Mouse (Mus musculus) liver, embryonic 12.5 days (tissue): ENCODE data around the gene Mrc1. TPM values are rescaled to one million over a fixed set of nuclear protein-coding genes. Genes with fewer than 3 reads are reported as not detected.

Experiments used
- ATAC-seq: fragments of 200-750 bp; cut with Nextera tagmentation; 2 replicates; pipeline ENCODE4 v1.8.0; 2017; ENCODE audit warnings: moderate number of reproducible peaks, mild to moderate bottlenecking, moderate library complexity
- H3K27ac ChIP-seq: fragments of 300-500 bp; sonication (generic); 2 replicates; pipeline ENCODE4 v1.5.1; 2016; ENCODE audit warnings: mild to moderate bottlenecking
- H3K27me3 ChIP-seq: fragments of 300-500 bp; sonication (generic); replicated peaks from 2 replicates; pipeline ENCODE4 v1.6.1; 2016; ENCODE audit warnings: mild to moderate bottlenecking, moderate library complexity
- H3K36me3 ChIP-seq: fragments of 300-500 bp; sonication (generic); 2 replicates; pipeline ENCODE4 v1.6.1; 2016; ENCODE audit warnings: mild to moderate bottlenecking, moderate library complexity
- H3K4me1 ChIP-seq: fragments of 300-500 bp; sonication (generic); 2 replicates; pipeline ENCODE4 v1.6.1; 2016
- H3K4me2 ChIP-seq: fragments of 300-500 bp; sonication (generic); 2 replicates; pipeline ENCODE4 v1.6.1; 2016; ENCODE audit warnings: mild to moderate bottlenecking, moderate library complexity
- H3K4me3 ChIP-seq: fragments of 300-500 bp; sonication (generic); 2 replicates; pipeline ENCODE4 v1.5.1; 2016; ENCODE audit warnings: mild to moderate bottlenecking, moderate library complexity
- H3K9ac ChIP-seq: fragments of 300-500 bp; sonication (generic); 2 replicates; pipeline ENCODE4 v1.6.1; 2016; ENCODE audit warnings: mild to moderate bottlenecking, moderate library complexity
- H3K9me3 ChIP-seq: fragments of 300-500 bp; sonication (generic); replicated peaks from 2 replicates; pipeline ENCODE4 v1.6.1; 2016; ENCODE audit warnings: mild to moderate bottlenecking, moderate library complexity
- WGBS: fragments of 180-500 bp; shearing (Covaris S2); methylation state at CpG from one replicate; pipeline ENCODE4 v1.1.7; 2016; ENCODE audit not compliant: insufficient replicate concordance; 5-methylcytosine and 5-hydroxymethylcytosine counted together
- polyA plus RNA-seq: library from polyadenylated mRNA; unstranded; fragments of >200 nt; fragmentation: Nextera tagmentation; extraction: Ambion mirVana; gene quantifications from 2 replicates; pipeline ENCODE4 v1.2.1, GENCODE M21; 2016

The Mrc1 gene
- polyA plus RNA-seq, 1 experiment from 2014 or later: 7.5 TPM

DNA sequence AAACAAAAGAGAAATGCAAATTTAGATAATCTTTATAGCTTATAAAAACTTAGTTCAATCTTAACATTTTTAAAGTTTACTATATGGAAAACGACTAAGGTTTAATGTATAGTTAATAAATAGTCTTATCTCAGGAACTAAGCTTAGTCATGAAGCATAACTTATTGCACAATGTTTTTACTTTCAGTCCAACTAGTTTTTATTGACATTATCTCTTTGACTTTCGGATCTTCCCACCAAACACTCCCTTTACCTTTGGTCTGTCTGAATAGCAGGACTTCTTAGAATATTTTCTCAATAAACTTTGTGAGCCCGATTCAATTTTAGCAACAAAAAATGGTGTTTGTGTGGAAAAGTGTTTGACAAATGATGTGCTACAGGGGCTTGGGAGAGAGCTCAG lies 12.5 kb upstream of the Mrc1 start:
- no peaks in the 10 kb centered on the region for H3K36me3 ChIP-seq
- H3K27ac ChIP-seq: no peak overlapping the region
- ATAC-seq: no peak
- H3K4me3 ChIP-seq: no peak overlapping the region
- H3K4me1 ChIP-seq: no peaks in the 10 kb centered on the region
- H3K27me3 ChIP-seq: no peaks in the 10 kb centered on the region
- no peaks in the 10 kb centered on the region for H3K9me3 ChIP-seq
- 54% methylated on average over 3 of the region's 3 CpGs for WGBS
- H3K4me2 ChIP-seq: no peak overlapping the region
- H3K9ac ChIP-seq: no peak overlapping the region

DNA sequence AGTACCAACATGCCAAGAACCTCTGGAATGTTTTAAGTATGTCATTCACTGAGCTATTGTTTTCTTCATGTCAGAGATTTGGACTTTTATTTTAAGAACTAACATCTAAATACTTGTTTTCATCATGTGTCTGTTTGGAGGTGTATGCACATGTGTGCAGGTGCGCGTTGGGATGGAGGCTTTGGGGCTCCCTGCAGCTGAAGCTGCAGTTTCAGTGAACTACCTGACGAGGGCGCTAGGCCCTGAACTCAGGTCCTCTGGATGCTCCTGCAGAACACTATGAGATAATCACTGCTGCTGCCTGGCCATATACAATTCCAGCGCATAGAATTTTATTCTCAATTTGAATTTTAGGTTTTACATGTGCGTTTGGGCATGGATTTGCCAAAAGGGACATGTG lies 11.1 kb upstream of the Mrc1 start:
- H3K9ac ChIP-seq: no peak overlapping the region
- H3K27ac ChIP-seq: no peak overlapping the region
- H3K4me2 ChIP-seq: no peak overlapping the region
- no peaks in the 10 kb centered on the region for H3K27me3 ChIP-seq
- H3K9me3 ChIP-seq: no peaks in the 10 kb centered on the region
- H3K4me1 ChIP-seq: no peaks in the 10 kb centered on the region
- 63% methylated on average over 6 of the region's 6 CpGs for WGBS
- no peak for ATAC-seq
- no peaks in the 10 kb centered on the region for H3K36me3 ChIP-seq
- no peak overlapping the region for H3K4me3 ChIP-seq

DNA sequence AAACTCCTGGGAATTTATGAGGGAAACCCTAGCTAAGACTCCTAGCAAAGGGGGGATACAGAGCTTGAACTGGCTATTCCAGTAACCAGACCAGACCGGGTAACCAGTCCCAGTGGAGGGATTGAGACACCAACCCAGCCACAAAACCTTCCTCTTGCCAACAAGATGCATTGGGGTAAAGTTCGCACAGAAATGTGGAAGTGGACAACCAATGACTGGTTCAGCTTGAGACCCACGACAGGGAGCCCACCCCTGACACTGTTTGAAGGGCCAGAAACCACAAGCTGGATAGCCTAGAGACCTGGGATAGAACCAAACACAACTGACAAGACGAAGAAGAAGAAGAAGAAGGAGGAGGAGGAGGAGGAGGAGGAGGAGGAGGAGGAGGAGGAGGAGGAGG lies 4.8 kb upstream of the Mrc1 start:
- Histone ChIP-seq H3K4me2 (no peak overlapping the region), H3K9ac (no peak overlapping the region), H3K27me3 (no peaks in the 10 kb centered on the region), H3K9me3 (no peaks in the 10 kb centered on the region), H3K4me1 (no peaks in the 10 kb centered on the region), H3K27ac (no peak overlapping the region), H3K36me3 (no peaks in the 10 kb centered on the region), H3K4me3 (no peak overlapping the region)
- ATAC-seq: no peak
- WGBS: 27% methylated on average over 4 of the region's 4 CpGs

DNA sequence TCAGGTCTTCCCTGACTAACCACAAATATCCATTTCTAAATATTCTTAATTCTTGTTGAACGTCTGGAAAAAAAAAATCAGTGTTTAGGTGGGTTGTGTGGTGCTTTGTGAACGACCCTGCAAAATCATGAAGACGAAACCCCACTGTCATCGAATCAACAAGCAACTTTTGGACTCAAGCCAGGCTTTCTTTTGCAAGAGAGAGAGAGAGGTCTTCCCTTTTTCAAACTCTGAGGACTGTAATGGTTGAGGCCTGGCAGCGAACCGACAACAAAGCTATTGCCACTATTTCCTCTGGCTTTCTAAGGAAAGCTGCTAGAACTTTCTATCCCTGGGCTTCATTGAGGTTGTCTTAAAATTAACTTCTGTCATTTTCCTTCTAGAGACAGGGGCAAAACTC lies 697 bp upstream of the Mrc1 start:
- Histone ChIP-seq H3K4me1 (no peaks in the 10 kb centered on the region), H3K4me3 (no peak overlapping the region), H3K4me2 (no peak overlapping the region), H3K27me3 (no peaks in the 10 kb centered on the region), H3K36me3 (no peaks in the 10 kb centered on the region), H3K9ac (no peak overlapping the region), H3K27ac (no peak overlapping the region), H3K9me3 (no peaks in the 10 kb centered on the region)
- 57% methylated on average over 6 of the region's 6 CpGs for WGBS
- ATAC-seq: no peak

DNA sequence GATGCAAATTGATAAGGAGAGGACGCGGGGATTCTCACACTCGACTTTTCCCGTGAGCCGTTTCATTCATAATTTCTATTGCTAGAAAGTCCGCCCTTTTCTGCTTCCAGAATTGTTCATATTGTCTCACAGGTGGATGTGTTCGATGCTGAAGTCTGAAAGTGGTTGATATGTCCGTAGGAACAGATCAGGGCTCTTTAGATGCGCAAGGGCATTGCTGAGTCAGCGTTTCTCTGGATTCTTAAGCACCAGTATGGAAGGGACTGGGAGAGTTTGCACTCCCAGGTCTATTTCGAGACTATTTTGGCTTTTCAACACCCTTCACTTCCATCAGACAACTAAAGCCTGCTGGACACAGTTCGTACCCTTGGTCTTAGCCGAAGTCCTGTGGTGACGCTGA lies 787 bp downstream of the Mrc1 start:
- Histone ChIP-seq H3K27me3 (no peaks in the 10 kb centered on the region), H3K27ac (no peak overlapping the region), H3K4me3 (peak overlapping the region; percentile 20; the same call in 1 of the 2 replicates), H3K9me3 (no peaks in the 10 kb centered on the region), H3K4me1 (no peaks in the 10 kb centered on the region), H3K36me3 (no peaks in the 10 kb centered on the region), H3K9ac (no peak overlapping the region), H3K4me2 (no peak overlapping the region)
- 63% methylated on average over 14 of the region's 14 CpGs for WGBS
- no peak for ATAC-seq

DNA sequence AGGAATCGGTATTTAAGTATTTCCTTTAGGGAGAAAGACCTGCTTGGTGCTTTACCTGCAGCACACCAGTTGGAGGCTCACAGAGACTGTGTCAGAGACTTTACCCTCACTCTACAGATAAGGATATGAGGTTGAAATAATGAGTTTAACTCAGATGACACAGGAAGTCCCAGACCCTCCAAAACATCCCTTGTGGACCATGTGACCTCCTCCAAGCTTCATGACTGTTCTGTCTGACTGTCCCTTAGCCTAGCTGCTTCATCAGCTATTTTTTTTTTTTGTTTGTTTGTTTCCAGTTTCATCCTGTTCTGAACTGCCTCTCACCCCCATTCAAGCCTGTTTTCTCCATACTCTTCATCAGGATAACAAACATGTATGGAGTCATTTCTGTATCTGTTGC lies 3.7 kb downstream of the Mrc1 start:
- Histone ChIP-seq H3K36me3 (no peaks in the 10 kb centered on the region), H3K9me3 (no peaks in the 10 kb centered on the region), H3K4me1 (no peaks in the 10 kb centered on the region), H3K4me3 (no peak overlapping the region), H3K27me3 (no peaks in the 10 kb centered on the region), H3K9ac (no peak overlapping the region), H3K27ac (no peak overlapping the region), H3K4me2 (no peak overlapping the region)
- 48% methylated on average over 1 of the region's 1 CpGs for WGBS
- ATAC-seq: no peak

DNA sequence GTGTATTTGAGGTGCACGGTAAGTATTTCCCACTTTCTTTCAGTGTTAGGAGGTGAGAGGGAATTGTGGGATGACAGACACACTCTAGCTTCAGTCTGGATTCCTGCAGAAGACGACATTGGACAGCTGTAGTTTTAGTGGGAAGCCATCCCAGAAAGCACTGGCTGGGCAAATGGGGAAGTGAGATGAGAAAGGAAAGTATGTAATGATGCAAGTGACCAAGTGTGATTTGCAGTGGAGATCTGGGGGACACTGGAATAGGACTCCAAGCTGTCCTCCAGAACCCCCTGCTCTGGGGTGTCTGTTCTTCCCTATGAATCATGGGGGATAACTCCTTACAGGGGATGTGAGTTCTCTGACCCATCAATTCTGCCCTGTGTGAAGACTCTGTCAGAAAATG lies 4.8 kb downstream of the Mrc1 start:
- Histone ChIP-seq H3K27me3 (no peaks in the 10 kb centered on the region), H3K4me1 (no peaks in the 10 kb centered on the region), H3K9me3 (no peaks in the 10 kb centered on the region), H3K9ac (no peak overlapping the region), H3K36me3 (no peaks in the 10 kb centered on the region), H3K4me3 (no peak overlapping the region), H3K27ac (no peak overlapping the region), H3K4me2 (no peak overlapping the region)
- ATAC-seq: no peak
- WGBS: 50% methylated on average over 2 of the region's 2 CpGs

DNA sequence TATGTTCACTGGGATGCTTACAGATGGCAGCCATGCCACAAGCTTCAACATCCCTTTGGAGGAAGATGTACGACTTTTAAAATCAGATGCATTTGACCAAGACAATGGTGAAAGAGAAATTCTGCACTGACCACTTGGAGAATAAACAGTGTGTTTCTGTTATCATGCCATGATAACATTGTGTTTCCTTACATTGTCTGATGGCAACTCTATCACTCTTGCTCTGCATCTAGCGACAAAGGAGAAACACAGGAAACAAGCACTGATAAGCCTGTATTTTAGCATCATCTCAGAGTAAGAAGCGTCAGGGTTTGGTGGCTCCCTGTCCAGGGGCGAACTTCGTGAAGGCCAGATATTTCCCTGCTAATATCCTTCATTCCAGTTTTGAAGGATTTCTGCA lies 6.1 kb downstream of the Mrc1 start:
- no peak overlapping the region for H3K9ac ChIP-seq
- no peak overlapping the region for H3K27ac ChIP-seq
- WGBS: 41% methylated on average over 5 of the region's 5 CpGs

DNA sequence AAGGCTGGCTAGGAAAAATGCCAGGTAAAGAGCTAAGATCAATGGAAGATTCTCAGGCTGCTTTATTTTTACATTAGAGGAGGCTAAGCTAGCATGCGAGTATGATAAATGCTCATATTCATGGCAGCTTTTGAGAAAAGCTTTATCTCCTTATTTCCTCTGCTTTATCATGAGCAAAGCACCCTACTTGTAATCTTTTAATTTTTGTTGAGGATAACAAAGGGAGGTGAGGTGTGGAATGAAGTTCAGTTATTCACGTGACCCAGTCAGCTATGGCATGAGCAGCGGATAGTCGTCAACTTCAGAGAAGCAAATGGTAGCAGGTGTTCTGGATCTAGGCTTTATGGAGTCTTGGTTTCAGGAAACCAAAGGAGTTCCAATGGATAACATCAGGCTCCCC lies 7.7 kb downstream of the Mrc1 start:
- no peak overlapping the region for H3K4me2 ChIP-seq
- no peaks in the 10 kb centered on the region for H3K27me3 ChIP-seq
- no peaks in the 10 kb centered on the region for H3K9me3 ChIP-seq
- no peak overlapping the region for H3K4me3 ChIP-seq
- H3K27ac ChIP-seq: no peak overlapping the region
- H3K9ac ChIP-seq: no peak overlapping the region
- H3K36me3 ChIP-seq: no peaks in the 10 kb centered on the region
- ATAC-seq: no peak
- H3K4me1 ChIP-seq: no peaks in the 10 kb centered on the region
- WGBS: 65% methylated on average over 4 of the region's 4 CpGs

More for the DNA sequence above, 6.1 kb downstream of the Mrc1 start:
- no peaks in the 10 kb centered on the region for H3K27me3 ChIP-seq
- H3K4me3 ChIP-seq: no peak overlapping the region
- no peaks in the 10 kb centered on the region for H3K9me3 ChIP-seq
- no peak for ATAC-seq
- no peaks in the 10 kb centered on the region for H3K4me1 ChIP-seq
- no peaks in the 10 kb centered on the region for H3K36me3 ChIP-seq
- H3K4me2 ChIP-seq: no peak overlapping the region

DNA sequence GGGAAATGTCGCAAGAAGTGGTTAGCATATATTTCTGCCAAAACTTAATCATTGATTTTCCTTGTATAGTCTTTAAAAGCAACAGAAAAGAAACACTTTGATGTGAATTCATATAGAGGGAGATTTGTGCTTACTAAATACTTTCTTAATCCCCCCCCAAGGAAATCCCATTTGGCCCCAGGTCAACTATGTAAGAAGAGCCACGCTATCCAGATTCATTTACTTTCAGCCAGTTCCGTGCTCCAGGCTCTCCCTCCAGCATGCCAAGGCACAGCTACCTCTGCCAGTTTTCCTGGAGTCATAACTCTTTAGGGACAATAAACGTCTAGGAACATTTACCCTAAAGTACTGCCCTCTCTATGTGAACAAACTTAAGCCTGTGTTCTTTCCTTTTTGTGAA lies 8.5 kb downstream of the Mrc1 start:
- 62% methylated on average over 4 of the region's 4 CpGs for WGBS
- no peaks in the 10 kb centered on the region for H3K27me3 ChIP-seq
- no peak overlapping the region for H3K27ac ChIP-seq
- H3K36me3 ChIP-seq: no peaks in the 10 kb centered on the region
- no peaks in the 10 kb centered on the region for H3K9me3 ChIP-seq
- no peak for ATAC-seq
- no peak overlapping the region for H3K4me2 ChIP-seq
- H3K4me3 ChIP-seq: no peak overlapping the region
- no peak overlapping the region for H3K9ac ChIP-seq
- H3K4me1 ChIP-seq: no peaks in the 10 kb centered on the region

DNA sequence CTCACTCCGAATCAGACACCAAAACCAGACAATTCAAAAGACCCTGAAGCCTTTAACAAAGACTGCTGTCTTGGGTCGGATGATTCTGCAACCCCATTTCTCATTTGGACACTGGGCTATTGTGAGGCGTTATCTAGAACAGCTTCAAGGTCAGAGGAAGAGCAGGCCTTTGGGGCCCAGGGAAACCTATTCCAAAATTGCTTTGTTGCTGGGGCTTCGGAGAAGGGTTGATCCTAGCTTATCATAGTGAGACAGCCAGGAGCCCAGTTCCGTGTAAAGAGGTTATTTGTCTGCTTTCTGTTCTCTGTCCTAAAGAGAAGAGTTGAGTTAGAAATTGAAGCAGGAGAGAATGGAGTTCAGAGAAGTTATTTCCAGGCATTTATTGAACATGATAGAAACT lies 10.0 kb downstream of the Mrc1 start:
- ATAC-seq: no peak
- H3K4me2 ChIP-seq: no peak overlapping the region
- H3K4me3 ChIP-seq: no peak overlapping the region
- H3K27me3 ChIP-seq: no peaks in the 10 kb centered on the region
- H3K27ac ChIP-seq: no peak overlapping the region
- no peak overlapping the region for H3K9ac ChIP-seq
- no peaks in the 10 kb centered on the region for H3K36me3 ChIP-seq
- H3K4me1 ChIP-seq: no peaks in the 10 kb centered on the region
- WGBS: 45% methylated on average over 5 of the region's 5 CpGs
- H3K9me3 ChIP-seq: no peaks in the 10 kb centered on the region

DNA sequence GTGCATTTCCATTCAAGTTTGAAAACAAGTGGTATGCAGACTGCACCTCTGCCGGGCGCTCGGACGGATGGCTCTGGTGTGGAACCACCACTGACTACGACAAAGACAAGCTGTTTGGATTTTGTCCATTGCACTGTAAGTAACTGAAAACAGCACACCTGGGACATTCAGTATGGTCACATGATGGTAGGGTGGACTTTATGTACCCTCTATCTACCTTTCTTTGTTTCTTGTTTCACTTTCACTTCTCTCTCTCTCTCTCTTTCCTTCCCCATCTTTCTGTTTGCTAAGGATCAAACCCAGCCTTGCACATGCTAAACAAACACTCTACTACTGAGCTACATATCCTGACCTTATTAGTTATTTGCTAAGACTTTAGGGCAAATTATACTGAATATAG lies 15.0 kb downstream of the Mrc1 start:
- Histone ChIP-seq H3K36me3 (no peaks in the 10 kb centered on the region), H3K27me3 (no peaks in the 10 kb centered on the region), H3K4me1 (no peaks in the 10 kb centered on the region), H3K9me3 (no peaks in the 10 kb centered on the region), H3K4me3 (no peak overlapping the region), H3K9ac (no peak overlapping the region), H3K4me2 (no peak overlapping the region; the same call in 1 of the 2 replicates), H3K27ac (no peak overlapping the region)
- WGBS: 84% methylated on average over 5 of the region's 5 CpGs
- ATAC-seq: no peak

DNA sequence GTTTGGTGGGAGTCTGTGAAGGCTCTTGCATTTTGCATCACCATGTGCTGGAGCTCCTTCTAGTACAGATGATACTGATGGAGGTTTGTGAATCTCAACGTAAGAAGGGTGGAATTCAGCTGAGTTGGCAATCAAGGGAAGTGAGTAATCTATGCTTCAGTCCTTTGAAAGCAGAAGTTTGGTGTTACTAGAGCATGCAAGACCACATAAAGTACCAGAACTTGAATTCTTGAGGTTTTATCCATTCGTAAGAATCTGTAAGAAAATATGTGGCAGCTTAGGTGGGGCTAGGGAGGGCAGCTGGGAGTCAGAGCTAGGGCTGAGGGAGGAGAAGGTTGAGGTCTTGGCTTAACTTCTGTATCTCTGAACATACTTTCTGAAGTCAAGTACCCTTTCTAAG lies 15.5 kb downstream of the Mrc1 start:
- Histone ChIP-seq H3K9me3 (no peaks in the 10 kb centered on the region), H3K4me2 (no peak overlapping the region), H3K9ac (no peak overlapping the region), H3K4me1 (no peaks in the 10 kb centered on the region), H3K36me3 (no peaks in the 10 kb centered on the region), H3K4me3 (no peak overlapping the region), H3K27me3 (no peaks in the 10 kb centered on the region), H3K27ac (no peak overlapping the region)
- 38% methylated on average over 2 of the region's 2 CpGs for WGBS
- ATAC-seq: no peak
